Mouse (Mus musculus) gastrocnemius, postnatal 36 days (tissue): ENCODE data around the gene Rcan1. TPM values are rescaled to one million over a fixed set of nuclear protein-coding genes. Genes with fewer than 3 reads are reported as not detected.
"Not testable (repeated sequence)": the region's sequence is repeated elsewhere in the genome, so short reads cannot be mapped to it uniquely, and the experiment has no call there.

Experiments
- DNase-seq, 2 experiments: peaks; one replicate each; pipeline ENCODE4 v3.0.0; 2022
- intact Hi-C: fragments of 180-260 bp; cut with DNase I; formaldehyde crosslinking; loops from one replicate; pipeline ENCODE4 v1.15.1; 2025
- total RNA-seq, 2 experiments: library from RNA; stranded (reverse); gene quantifications; 2 replicates each; pipeline ENCODE4 v1.2.3; 2021

Gene Rcan1
- total RNA-seq, 2 experiments from 2014 or later: 62.2 to 75.7 TPM

DNA sequence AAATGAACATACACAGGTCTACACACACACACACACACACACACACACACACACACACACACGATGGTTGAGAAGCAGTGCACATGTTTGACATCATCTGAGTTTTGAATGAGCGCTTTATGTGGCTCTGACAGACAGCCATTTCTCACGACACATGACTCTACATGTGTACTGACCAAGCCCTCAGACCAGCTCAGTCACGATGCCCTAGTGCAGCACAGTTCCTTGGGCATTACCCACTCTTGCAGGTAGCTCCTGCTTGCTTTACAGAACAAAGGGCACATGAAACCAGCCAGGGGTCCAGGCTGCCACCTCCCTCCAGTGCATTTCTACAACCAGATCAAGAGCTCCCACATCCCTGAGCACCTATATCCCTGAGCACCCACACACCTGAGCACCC is 27.7 kb downstream of the Rcan1 start:
- DNase-seq: no peak
- intact Hi-C loops: no loop called here

DNA sequence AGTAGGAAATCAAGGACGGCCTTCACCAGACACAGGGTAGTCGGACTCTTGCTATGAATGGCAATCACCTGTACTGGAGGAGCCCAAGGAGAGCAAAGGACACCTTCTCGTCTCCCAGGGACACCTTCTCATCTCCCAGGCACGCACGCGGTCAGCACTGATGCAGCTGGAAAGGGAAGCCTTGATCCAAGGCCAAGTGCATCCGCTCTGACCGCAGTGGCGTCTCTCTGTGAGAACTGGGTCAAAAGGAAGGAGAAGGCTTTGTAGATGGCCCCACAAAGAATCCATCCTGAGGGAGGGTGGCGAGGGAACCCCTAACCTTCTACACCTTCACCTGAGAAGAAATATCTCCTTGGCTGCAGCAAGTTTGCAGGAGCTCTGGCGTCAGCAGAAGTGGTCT is 28.5 kb downstream of the Rcan1 start:
- intact Hi-C loops: no loop called here
- no peak for DNase-seq

DNA sequence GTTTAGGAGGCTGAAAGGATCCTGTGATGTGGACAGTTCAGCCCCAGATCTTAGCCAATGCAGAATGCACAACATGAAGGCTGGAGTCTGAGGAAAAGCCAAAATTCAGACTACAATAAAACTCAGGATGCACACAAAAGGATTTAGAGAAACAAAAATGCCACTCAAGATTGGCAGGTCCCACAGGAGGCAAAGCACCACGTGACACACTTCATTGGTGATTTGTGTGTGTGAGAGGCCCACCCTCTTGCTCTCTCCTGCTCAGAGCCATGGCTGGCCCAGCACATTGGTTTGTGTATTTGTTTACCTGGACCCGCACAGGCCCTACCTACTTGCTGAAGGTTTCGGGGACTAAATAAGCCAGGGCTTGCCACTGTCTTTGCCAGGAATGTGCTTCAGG is 29.5 kb downstream of the Rcan1 start:
- DNase-seq: no peak
- intact Hi-C loops: no loop called here

DNA sequence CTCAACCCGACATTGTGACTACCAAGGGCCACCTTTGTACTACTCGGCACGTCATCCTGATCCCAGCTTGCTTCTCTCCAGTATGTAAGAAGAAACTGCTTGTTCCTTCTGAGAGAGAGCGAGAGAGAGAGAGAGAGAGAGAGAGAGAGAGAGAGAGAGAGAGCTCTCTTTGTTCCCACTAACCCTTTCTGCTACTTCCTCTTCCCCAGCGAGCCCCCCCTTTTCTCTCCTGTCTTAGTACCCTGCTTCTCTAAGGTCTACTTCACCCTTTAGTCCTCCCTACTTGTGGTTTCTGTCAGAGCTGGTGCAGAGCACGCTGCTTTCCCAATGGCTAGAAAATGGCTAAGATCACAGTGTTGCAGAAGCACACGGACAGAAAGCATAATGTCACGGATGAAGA is 30.4 kb downstream of the Rcan1 start:
- intact Hi-C loops: no loop called here
- DNase-seq: no peak

DNA sequence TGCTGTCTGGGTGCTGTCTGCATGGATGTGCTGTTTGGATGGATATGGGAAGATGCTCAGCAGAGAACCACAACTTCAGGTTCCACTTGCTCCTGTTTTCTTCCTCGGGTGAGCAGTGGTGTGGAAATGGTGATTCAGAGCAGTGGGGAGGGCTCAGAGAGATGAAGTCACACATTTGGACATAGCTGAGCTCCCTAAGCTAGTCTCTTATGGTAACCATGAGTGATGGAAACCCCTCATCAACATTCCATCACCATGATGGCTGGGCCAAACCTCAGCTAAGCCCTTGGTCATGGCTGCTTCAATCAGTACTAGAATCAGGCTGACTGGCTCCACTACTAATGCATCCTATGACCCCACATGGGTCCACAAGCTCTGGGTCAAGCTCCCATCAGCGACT is 30.9 kb downstream of the Rcan1 start:
- intact Hi-C loops: no loop called here
- no peak for DNase-seq

DNA sequence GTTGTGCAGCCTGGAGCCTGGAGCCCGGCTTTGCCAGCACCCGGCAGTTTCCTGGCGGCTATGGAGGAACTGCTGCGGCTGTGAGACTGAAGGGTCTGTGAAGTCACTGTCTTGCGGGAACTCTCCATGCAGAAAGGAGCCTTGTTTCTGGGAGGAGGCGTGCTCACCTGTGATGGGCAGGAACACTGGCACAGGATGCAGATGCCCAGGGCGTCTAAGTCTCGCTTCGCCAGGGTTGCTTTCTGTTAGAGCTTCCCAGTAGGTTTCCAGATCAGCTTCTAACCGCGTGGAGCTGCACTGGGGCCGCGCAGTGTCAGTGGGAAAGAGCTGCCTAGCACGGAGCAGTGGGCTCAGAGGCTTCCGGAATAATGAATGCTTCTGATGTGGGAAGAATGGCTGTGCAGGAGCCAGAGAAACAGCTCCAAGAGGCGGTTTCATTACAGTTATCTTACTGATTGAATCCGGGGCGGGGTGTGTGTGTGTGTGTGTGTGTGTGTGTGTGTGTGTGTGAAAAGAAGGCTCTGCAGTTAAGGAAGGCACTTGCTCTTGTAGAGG is 35.2 kb downstream of the Rcan1 start:
- intact Hi-C loops: no loop called here
- no peak for DNase-seq

DNA sequence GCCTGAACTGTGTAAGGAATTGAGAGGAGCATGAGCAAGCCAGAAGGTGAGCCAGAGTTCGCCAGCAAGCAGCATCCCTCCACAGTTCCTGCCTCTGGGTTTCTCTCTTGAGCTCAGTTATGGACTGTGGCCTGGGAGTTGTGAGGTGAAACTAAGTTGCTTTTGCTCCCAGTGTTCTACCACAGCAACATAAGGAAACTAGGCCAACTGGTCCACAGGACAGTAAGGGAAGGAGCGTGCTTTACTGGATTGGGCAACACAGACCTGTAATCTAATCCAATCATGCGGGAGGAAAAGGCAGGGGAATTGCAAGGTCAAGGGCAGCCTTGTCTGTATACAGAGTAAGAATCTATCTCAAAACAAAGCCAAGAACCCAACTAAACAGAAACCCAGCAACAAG is 37.5 kb downstream of the Rcan1 start:
- intact Hi-C loops: no loop called here
- DNase-seq: no peak

DNA sequence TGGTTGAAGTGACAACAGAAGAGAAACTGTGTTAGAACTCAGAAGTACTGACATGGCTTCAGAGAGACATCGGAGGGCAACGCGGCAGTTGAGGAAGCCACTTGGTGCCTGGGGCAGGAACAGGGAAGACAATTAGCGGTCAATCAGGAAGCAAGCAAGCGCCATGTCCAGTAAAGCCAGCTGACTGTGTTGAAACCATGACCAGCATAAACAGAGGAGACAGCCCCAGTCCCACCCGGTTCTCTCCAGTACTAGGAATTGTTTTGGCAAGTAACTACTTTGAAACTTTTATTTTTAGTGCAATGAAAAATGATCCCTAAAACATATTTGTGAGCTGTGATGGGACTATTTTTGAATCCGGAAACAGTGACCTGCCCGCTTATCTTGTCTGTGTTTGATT is 39.9 kb downstream of the Rcan1 start:
- intact Hi-C loops: no loop called here
- no peak for DNase-seq

DNA sequence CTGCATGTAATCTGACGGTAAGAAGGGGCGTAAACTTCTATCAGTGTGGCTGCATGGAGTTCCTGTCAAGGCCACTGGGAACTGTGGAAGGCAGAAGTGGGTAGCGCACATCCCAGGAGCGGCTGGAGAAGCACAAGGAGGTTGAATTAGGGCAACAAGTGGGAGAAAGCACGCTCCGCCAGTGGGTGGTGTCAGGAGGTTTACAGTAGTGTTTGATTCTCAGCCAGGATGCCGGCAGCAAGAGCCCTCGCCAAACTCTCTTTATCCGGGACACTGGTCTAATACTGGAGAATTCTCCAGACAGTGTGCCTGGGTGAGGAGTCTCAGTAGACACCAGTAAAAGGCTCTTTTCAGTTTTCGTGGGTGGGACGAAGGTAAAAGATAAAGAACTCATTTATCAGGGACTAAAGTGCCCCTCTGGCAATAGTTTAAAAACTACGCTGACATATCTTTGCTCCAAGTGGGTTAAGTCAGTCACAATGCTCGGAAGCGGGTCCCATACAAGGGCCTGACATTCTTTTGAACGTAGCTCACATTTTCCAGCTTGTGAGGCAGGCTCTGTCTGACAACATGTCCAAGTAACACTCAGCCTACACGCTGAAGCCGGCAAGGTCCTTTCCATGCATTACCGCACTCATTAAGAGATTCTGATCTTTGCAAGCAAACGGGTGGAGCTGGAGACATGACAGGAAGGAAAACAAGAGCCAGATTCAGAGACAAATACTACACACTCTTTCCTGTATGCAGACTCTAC is 42.3 kb downstream of the Rcan1 start:
- intact Hi-C loops: no loop called here
- no peak for DNase-seq

DNA sequence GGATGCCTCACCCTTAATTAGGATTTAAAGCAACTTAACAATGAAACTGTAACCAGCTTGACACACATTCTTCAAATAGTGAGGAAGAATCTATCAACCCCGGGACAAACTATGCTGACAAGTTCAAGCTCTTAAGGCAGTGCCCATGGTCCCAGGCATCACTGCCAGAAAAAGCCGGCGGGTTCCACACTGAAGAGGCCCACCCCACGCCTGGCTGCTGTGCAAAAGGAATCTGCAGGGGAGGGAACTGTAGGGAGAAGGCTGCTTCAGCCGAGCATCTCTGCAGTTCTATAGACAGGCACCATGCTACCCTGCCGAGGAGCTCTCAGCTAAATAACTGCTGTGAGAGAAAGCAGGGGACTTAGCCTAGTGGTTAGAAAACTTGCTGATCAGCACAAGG is 44.0 kb downstream of the Rcan1 start:
- DNase-seq: no peak
- intact Hi-C loops: no loop called here

DNA sequence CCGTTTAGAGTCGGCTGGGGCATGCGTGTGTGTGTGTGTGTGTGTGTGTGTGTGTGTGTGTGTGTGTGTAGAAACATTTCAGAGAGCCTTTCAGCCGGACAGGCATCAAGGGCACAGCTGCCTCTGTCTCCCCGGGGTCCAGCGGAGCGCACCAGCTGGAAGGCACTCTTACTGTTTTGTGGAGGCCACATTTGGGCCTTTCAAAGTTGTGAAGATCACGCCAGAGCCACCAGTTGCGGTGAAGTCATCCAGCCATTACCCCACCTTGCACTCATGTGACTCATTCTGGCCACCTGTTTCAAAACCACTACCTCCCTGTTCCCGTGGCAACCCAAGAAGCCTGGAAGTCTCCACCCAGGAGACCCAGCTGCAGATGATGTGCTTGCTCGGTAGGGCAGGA is 44.8 kb downstream of the Rcan1 start:
- no peak for DNase-seq
- intact Hi-C loops: no loop called here

DNA sequence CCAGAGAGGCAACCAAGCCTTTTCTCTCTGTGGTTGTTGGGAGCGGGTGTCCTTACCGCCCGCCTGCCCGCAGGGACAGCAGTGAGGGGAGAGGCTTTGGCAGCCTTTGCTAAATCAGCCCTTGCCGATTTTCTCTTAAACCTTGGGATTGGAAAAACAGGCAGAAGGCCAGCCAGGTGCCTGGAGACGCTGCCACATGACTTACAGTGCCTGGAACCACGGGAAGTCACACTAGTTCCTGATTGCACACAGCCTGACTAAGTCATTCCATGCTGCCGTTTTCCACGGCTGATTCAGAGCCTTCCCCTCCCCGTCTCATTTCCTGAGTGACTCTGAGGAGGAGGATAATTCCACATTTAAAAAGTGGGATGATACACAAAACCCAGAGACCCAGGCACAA is 47.3 kb downstream of the Rcan1 start:
- intact Hi-C loops: no loop called here

DNA sequence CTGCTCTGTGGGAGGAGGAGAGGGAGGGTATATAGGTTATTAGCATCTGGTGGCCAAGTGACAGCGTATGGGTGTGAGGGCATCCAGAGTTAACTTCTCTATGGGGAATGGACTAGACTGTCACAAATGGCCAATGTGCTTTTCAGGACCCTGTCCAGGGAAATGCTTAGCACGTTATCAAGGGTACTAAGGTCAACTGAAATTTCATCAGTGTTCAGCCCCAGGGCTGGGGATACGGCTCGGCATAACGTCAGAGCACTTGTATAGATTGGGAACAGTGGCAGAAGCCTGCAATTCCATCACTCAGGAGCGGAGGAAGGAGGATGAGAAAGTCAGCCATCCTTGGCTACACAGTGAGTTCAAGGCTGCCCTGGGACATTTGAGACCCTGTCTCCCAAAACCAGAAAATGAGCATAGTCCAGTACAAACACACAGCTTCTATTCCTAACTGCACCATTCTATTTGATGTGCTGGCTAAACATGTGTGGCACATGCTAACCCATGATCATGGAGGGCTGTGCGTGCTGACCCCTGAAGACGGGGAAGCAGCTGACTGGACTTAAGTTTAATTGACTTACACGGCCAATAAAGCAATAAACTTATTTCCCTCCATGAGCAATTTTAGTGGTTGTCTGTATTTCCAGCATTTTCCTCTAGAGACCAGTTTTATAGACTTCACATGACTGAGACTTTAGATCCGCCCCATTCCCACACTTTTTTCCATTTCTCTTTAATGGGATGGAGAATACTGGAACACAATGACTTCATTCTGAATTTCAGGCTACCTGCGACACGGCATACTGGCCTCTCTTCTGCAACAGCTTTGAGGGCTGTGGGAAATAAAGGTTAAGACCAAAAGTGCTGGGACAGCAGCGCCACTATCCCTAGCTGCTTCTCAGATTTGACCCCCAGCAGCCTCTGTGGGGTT is 48.0 kb downstream of the Rcan1 start:
- intact Hi-C loops: no loop called here
- DNase-seq: no peak

More for the DNA sequence above, 47.3 kb downstream of the Rcan1 start:
- DNase-seq: no peak

DNA sequence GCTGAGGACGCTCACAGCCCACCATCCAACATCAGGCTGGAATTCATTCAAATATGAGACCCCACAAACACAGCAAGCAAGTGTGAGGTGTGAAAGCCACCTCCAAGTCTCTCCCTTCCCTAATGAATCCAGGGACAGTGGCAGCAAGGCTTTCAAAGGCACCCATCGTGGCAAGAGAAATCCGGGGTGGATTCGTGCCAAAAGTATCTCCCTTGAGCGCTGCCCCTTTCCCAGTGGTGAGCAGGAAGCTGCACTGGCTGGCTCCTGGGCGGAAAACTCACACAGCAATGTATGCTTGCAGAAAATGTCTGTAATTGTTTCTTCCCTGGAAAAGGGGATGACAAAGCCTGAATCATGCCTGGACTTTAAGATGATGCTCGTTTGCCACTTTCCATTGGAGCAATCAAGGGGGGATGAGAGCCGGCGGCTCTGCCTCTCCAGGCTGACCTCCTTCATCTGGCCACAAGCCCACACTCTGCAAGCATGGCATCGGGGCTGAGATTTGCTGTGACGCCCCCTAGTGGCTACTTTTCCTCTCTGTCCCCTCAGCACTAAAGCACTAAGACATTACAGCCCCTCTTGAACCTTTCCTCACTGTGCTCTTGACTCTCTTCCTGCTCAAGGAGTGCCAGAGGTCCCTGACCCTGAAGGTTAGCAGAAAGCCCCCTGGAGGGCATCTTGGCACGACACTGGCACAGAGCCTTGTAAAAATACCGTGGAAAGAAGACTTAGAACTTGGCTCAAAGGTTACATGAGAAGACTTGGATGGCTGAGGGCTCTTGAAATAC is 49.3 kb downstream of the Rcan1 start:
- intact Hi-C loops: no loop called here
- no peak for DNase-seq

DNA sequence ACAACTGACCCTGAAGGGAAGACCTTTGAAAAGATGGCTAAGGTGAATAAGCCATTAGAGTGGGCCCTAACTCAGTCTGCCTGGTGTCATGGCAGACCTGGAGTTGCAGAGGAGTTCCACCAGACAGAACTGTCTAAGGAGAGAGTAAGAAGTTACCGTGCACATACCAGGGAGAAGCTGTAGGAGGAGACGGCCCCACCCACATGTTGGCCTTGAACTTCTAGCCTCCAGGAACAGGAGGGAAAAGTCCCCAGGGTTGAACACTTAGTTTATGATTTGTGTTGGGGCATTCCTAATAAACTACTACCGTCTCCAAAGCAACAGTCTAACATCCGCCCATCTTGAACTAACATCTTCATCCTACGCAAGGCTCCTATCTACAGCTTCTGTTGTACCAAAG is 50.0 kb downstream of the Rcan1 start:
- DNase-seq: no peak
- intact Hi-C loops: no loop called here

DNA sequence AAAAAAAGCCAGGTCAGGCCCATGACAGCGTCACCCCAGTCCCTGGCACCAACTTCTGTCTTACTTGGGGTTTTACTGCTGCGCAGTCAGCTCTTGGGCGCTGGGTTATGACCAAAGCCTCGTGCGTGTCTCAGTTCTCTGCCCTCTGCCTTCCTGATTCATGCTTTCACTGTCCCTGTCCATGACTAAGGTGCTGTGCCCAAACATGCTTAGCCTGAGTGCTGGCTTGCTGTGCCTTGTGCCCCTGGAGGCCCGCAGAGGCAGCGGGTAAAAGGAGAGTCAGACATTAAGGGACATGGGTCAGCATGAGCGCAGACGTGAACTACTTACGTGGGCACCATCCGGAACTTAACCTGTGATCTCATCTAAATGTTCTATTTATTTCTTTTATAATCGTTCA is 51.6 kb downstream of the Rcan1 start:
- intact Hi-C loops: no loop called here
- no peak for DNase-seq

DNA sequence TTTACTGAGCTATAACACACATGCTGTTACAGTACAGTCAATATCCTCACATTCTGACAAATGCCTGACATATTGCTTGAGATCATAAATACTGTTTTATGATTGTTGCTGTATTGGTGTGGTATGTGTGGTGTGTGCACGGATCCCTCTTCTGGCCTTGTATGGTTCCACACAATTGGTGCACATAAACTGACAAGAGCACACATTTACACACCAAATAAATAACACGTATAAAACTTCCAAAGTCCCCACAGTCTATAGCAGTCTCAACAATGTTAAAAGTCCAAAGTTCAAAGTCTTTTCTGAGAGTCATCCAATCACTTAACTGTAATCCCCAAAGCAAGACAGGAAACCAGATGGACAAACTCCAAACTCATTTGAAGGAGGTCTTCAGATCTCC is 53.4 kb downstream of the Rcan1 start:
- DNase-seq: no peak
- intact Hi-C loops: no loop called here

DNA sequence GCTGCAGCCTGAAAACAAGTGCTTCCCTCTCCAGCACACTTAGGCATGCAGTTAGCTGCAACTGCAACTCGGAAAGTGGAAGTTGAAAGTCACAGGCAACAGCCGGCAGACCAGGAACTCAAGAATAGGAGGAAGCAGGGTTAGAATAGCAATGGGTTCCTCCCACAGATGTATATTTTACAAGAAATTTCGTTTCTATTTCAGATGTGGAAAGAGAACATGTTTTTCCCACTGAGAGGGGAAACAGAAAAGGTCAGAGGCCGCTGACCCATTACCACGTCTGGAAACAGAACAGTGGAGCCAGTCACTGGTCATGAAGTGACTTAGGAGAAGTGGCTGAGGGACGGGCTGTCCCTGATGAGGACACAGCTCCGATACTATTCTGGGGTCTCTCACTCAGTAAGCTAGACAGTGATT is 55.0 kb downstream of the Rcan1 start:
- intact Hi-C loops: no loop called here
- no peak for DNase-seq

DNA sequence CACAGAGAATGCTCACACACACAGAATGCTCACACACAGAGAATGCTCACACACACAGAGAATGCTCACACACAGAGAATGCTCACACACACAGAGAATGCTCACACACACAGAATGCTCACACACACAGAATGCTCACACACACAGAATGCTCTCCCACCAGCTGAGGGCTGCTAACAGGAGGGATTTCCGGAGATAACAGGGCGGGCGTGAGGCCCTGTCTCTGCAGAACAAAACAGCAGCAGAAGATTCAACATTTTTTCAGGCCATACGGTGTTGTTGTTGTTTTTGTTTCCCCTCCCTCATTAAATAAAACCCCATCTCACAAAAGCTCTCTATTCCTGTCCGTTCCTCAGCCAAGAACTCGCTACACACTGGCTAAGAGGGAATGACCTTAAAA is 55.6 kb downstream of the Rcan1 start:
- intact Hi-C loops, DNase-seq: not testable (repeated sequence)

DNA sequence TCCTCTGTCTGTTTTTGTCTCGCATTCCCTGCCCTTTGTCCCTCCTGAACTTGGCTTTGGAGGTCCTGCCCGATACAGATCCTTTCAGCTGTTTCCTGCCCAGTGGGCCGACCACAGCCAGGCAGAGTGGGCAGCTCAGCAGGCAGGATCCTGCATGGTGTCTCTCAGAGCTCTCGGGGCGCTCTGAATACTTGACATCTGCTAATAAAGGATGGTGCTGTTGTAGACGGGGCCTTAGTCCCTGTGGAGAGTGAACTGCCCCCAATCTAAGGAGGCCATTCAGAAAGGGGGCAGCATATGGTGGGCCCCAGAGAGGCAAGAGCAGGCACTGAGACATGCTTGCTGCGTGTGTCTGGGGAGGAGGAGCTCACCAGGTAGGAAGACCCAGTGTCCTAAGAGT is 57.8 kb downstream of the Rcan1 start:
- intact Hi-C loops: no loop called here
- no peak for DNase-seq
